Mouse (Mus musculus) hindbrain, embryonic 12.5 days (tissue): ENCODE data around the gene Tfip11. TPM values are rescaled to one million over a fixed set of nuclear protein-coding genes. Genes with fewer than 3 reads are reported as not detected.

ENCODE experiments used
- ATAC-seq: fragments of 200-750 bp; cut with Nextera tagmentation; 2 replicates; pipeline ENCODE4 v1.8.0; 2017; ENCODE audit warnings: moderate TSS enrichment; ENCODE audit not compliant: low FRiP score
- H3K27ac ChIP-seq: fragments of 300-500 bp; sonication (generic); 2 replicates; pipeline ENCODE4 v1.5.1; 2016; ENCODE audit warnings: mild to moderate bottlenecking
- H3K27me3 ChIP-seq: fragments of 300-500 bp; sonication (generic); 2 replicates; pipeline ENCODE4 v1.6.1; 2016; ENCODE audit warnings: mild to moderate bottlenecking
- H3K36me3 ChIP-seq: fragments of 300-500 bp; sonication (generic); 2 replicates; pipeline ENCODE4 v1.6.1; 2016; ENCODE audit warnings: mild to moderate bottlenecking
- H3K4me1 ChIP-seq: fragments of 300-500 bp; sonication (generic); 2 replicates; pipeline ENCODE4 v1.6.1; 2016
- H3K4me2 ChIP-seq: fragments of 300-500 bp; sonication (generic); replicated peaks from 2 replicates; pipeline ENCODE4 v1.6.1; 2016; ENCODE audit warnings: mild to moderate bottlenecking
- H3K4me3 ChIP-seq: fragments of 300-500 bp; sonication (generic); 2 replicates; pipeline ENCODE4 v1.5.1; 2016; ENCODE audit warnings: mild to moderate bottlenecking
- H3K9ac ChIP-seq: fragments of 300-500 bp; sonication (generic); 2 replicates; pipeline ENCODE4 v1.6.1; 2016; ENCODE audit warnings: mild to moderate bottlenecking, moderate library complexity
- H3K9me3 ChIP-seq: fragments of 300-500 bp; sonication (generic); replicated peaks from 2 replicates; pipeline ENCODE4 v1.6.1; 2016; ENCODE audit warnings: mild to moderate bottlenecking
- WGBS: fragments of 180-500 bp; shearing (Covaris S2); methylation state at CpG from one replicate; pipeline ENCODE4 v1.1.7; 2016; 5-methylcytosine and 5-hydroxymethylcytosine counted together
- polyA plus RNA-seq: library from polyadenylated mRNA; unstranded; fragments of >200 nt; fragmentation: Nextera tagmentation; extraction: Ambion mirVana; gene quantifications from 2 replicates; pipeline ENCODE4 v1.2.1, GENCODE M21; 2016

Gene Tfip11
- 38.1 TPM in 2 replicates for polyA plus RNA-seq

DNA sequence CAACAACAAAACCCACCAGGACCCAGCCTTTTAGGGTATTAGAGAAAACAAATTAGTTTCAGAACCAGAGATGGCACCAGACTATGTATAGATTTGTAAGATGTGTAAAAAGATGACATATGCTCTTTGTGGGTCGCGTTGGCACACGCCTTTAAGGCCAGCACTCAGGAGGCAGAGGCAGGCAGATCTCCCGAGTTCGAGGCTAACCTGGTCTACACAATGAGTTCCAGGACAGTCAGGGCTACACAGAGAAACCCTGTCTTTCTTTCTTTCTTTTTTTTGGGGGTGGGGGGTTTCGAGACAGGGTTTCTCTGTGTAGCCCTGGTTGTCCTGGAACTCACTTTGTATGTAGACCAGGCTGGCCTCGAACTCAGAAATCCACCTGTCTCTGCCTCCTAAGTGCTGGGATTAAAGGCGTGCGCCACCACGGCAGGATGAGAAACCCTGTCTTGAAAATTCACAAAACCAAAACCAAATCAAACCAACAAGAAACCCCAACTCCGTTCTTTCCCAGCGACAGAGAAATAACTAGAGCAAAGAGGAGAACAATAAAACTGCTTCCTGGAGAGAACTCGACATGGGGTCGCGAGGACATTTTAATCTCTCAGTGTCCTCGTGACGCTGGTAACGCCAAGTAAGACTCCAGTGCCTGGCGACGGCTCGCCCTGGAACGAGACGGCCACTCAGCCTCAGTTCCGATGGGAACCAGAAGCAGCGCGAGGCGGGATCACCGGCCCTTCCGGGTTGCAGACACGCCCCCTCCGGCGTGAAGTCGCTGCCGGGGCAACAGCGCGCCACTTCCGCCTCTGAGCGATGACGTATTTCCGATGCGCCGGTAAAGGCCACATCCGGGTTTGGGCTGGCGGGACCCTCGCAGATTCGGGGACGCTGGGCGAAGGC lies at the start of gene Tfip11:
Tfip11 (plus strand) TSS at position 813 of the 900 bp plus-strand sequence.
- peak; percentile 88 for ATAC-seq
- Histone ChIP-seq H3K4me3 (peak within 1 kb of the TSS; percentile 94), H3K27ac (peak within 1 kb of the TSS; percentile 78), H3K36me3 (peaks cover 27% of the 10 kb centered on the region), H3K27me3 (no peaks in the 10 kb centered on the region), H3K9ac (peak within 1 kb of the TSS; percentile 83), H3K9me3 (no peaks in the 10 kb centered on the region), H3K4me1 (peaks cover 18% of the 10 kb centered on the region), H3K4me2 (peak within 1 kb of the TSS; percentile 82)
- WGBS, result 8% methylated on average over 48 of the region's 48 CpGs

DNA sequence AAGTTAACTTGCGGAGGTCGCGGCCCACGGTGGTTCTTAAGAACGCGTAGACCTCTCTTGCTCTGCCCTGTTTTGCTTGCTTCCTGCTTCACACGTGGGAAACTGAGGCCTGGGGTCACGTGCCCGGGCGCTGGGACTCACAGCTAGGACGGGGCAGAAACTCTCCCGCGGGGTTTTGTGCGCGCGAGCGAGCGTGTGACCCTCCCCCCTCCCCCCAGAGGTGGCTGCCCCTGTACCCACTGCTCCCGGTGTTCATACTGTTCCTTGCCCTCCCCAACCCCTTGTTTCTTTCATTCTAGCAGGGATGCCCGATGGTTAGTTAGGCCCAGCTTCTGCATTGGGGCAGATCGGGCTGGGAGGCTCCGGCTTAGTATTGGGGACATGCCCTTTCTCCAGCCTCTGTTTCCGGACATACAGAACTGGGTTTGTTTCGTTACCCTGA lies 49.2 kb upstream of the Tfip11 start:
- peak; percentile 26; the same call in 1 of the 2 replicates for ATAC-seq
- Histone ChIP-seq H3K4me3 (peak overlapping the region; percentile 75), H3K4me1 (peaks cover 42% of the 10 kb centered on the region), H3K36me3 (no peaks in the 10 kb centered on the region), H3K9me3 (no peaks in the 10 kb centered on the region), H3K27ac (peak overlapping the region; percentile 58), H3K4me2 (peak overlapping the region; percentile 82), H3K9ac (peak overlapping the region; percentile 82), H3K27me3 (no peaks in the 10 kb centered on the region)
- under 1% methylated on average over 24 of the region's 24 CpGs for WGBS

DNA sequence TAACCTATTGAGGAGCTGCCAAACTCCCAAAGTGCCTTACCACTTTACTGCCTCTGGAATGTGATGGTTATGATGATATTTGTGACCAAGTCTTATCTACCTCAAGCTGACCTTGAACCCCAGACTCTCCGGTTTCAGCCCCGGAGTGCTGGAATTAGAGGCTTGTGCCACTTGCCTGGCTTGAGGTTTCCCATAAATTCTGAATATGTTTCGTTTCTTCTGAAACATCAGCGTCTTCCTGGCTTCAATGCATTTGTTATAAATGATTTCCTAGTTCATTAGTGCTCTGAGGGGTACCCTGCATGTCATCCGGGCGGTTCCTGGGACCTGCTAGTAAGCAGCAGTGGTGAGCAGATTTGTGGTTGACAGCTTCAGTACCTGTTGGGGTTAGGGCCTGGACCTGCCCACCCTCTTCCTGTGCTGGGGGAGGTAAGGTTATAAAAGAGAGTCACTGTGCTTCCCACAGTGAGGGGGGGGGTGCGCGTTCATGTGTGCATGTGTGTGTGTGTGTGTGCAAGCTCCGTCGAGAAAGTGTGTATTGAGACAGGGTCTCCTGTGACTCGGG lies 48.2 kb upstream of the Tfip11 start:
- ATAC-seq, result no peak
- peak overlapping the region; percentile 82 for H3K4me2 ChIP-seq
- H3K4me3 ChIP-seq, result 0 out of 2 replicates have a peak overlapping the region, but pooled peaks have one; percentile 75

DNA sequence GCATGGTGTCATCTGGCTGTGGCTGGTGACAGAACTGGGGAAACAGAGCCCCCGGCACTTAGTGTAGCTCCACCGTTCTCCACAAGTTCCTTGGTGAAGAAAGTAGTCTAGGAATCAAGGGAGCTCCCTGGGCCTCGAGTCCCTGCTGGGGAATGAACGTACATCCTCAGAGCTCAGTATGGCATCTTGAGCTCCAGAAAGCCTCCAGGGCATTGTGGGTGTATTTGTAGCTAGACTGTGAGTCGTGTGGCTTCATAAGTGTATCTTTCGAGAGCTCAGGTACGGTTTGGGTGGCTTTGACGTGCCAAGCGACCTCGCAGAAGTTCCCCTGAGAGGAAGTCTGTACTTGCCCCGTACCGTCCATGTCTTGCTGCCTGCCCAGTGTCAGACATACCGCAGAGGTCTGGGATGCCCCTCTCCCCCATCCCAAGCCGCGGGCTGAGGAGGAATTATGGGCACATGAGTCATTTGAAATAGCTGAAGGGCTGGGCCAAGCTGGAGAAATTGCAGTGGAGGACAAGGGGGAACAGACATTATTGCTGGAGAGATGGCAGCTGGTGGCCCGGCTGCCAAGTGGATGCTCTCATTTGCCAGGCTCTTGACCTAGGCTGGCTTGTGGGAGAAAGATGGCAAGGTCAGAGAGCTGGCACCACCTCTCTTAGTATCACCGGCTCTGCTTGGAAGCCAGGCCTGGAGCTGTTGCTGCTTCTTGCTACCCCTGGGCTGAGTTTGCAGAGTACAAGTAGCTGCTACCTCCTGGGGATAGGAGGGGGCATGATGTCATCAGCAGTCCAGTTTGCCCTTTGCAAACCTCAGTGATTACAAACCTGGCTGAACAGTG lies 46.8 kb upstream of the Tfip11 start:
- Histone ChIP-seq H3K27ac (no peak overlapping the region), H3K9ac (no peak overlapping the region)
- 86% methylated on average over 17 of the region's 17 CpGs for WGBS

More for the DNA sequence above, 48.2 kb upstream of the Tfip11 start:
- 93% methylated on average over 11 of the region's 11 CpGs for WGBS
- Histone ChIP-seq H3K27me3 (no peaks in the 10 kb centered on the region), H3K9me3 (no peaks in the 10 kb centered on the region), H3K36me3 (no peaks in the 10 kb centered on the region), H3K27ac (no peak overlapping the region), H3K9ac (no peak overlapping the region), H3K4me1 (peaks cover 47% of the 10 kb centered on the region)

DNA sequence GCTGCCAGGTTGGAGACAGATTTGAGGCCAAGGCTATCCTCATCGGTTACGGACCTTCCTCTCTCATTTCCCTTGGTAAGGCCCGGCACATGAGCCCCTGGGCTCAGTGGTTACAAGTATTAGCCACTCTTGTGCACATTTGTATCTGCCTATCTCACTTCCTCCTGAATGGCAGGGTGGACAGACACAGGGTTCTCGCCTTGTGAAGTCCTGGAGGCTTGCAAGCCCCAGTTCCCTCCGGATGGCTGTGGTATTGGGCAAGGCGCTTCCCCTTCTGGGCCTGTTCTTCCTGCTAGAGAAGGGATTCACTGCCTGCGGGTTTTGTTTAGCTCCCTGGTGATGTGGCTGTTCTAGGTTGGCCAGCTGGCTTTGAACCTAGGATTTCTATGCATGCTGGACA lies 46.0 kb upstream of the Tfip11 start:
- H3K27me3 ChIP-seq, result no peaks in the 10 kb centered on the region
- no peak overlapping the region for H3K27ac ChIP-seq
- WGBS, result 81% methylated on average over 7 of the region's 7 CpGs
- H3K36me3 ChIP-seq, result no peaks in the 10 kb centered on the region
- no peak overlapping the region for H3K4me2 ChIP-seq
- H3K4me1 ChIP-seq, result peaks cover 47% of the 10 kb centered on the region
- H3K4me3 ChIP-seq, result no peak overlapping the region
- no peaks in the 10 kb centered on the region for H3K9me3 ChIP-seq
- H3K9ac ChIP-seq, result no peak overlapping the region
- no peak for ATAC-seq

More for the DNA sequence above, 46.8 kb upstream of the Tfip11 start:
- no peak for ATAC-seq
- Histone ChIP-seq H3K4me3 (no peak overlapping the region), H3K4me2 (no peak overlapping the region), H3K36me3 (no peaks in the 10 kb centered on the region), H3K4me1 (peaks cover 47% of the 10 kb centered on the region), H3K9me3 (no peaks in the 10 kb centered on the region), H3K27me3 (no peaks in the 10 kb centered on the region)

DNA sequence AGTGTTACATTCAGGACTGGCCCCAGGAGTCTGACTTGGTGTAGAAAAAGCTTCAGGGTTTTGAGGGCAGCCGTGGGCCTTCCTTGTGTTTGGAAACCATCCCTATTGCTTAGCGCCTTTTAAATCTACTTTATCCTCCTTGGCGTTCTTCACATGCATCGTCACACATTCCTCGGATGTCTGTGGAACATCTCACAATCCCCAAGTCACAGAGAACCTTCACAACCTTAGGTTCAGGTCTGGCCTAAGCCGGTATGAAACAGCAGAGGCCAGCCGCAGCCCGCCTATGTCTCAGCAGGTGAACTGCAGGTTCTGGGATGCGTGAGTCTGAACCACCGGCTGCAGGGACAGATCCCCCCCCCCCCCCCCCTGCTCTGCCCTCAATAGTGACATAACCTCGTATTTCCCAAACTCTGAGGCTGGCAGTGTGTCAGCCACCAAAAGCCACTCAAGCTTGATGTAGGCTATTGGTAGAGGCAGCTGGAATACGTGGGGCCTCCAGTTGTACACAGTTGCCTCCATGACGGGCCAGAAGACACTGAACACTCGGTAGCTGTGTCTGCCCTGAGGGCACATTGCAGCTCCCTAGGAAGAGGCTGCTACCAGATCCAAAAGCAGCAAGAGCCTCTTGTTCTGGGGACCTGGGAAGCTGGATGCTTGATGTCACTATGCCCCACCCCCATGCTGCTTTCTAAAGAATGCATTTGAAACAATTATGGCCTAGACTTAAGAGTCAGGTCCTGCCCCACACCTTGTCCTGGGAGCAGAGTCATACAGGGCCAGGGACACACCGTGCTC lies 45.1 kb upstream of the Tfip11 start:
- Histone ChIP-seq H3K27ac (no peak overlapping the region), H3K9me3 (no peaks in the 10 kb centered on the region), H3K4me3 (no peak overlapping the region), H3K9ac (no peak overlapping the region), H3K27me3 (no peaks in the 10 kb centered on the region), H3K36me3 (no peaks in the 10 kb centered on the region), H3K4me2 (no peak overlapping the region), H3K4me1 (peaks cover 43% of the 10 kb centered on the region)
- no peak for ATAC-seq
- 63% methylated on average over 15 of the region's 15 CpGs for WGBS

DNA sequence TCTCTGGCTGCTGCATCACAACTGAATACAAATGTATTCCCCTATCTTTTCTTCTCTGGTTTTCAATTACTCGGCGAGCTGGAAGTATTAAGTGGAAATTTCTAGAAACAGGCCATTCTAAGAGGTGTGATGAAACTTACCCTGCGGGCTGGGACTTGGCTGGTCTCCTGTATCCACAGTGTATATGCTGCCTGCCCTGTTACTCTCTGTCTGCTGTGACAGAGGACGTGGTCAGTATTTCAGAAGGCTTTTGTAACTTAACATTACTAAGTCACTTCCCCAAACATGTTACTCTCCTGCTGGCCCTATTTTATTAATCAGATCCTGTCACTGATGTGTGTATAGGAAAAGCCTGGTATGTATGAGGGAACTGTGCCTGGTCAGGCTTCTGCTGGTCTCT lies 44.5 kb upstream of the Tfip11 start:
- Histone ChIP-seq H3K4me1 (peaks cover 43% of the 10 kb centered on the region), H3K36me3 (no peaks in the 10 kb centered on the region), H3K27me3 (no peaks in the 10 kb centered on the region), H3K27ac (no peak overlapping the region), H3K9me3 (no peaks in the 10 kb centered on the region), H3K4me3 (no peak overlapping the region), H3K9ac (no peak overlapping the region), H3K4me2 (no peak overlapping the region)
- WGBS, result 82% methylated on average over 4 of the region's 4 CpGs
- ATAC-seq, result no peak

DNA sequence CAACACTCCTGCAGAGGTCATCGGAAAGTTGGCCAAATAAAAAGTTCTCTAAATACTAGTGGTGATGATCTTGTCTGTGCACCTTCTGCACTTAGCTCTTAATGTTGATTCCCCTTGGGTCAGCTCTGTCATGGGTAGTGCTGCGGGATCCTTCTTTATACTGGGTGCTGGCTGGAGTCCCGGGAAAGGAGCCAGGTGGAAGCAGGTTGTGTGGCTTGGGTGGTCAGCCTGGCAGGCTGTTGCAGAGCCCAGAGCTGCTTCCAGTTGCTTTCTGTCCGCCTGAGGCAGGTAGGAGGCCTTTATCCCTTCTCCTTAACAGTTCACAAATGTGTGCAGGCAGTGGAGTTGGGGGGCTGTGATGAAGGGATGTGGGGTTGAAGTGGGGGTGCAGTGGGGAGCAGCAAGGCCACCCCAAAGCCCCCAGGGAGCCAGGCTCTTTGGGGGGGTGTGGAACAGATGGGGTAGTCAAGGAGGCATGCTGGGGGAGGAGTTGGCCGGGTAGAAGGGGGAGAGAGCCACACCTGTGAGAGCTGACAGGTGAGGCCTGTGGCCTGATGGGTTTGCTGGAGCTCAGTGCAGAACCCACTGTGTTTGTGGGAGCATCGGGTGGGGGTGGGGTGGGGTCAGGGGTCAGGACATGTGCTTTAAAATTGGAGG lies 43.9 kb upstream of the Tfip11 start:
- no peak overlapping the region for H3K27ac ChIP-seq
- no peak overlapping the region for H3K4me3 ChIP-seq
- no peak overlapping the region for H3K4me2 ChIP-seq
- ATAC-seq, result no peak
- no peak overlapping the region for H3K9ac ChIP-seq
- WGBS, result 74% methylated on average over 6 of the region's 6 CpGs
- no peaks in the 10 kb centered on the region for H3K27me3 ChIP-seq
- no peaks in the 10 kb centered on the region for H3K36me3 ChIP-seq
- H3K4me1 ChIP-seq, result peaks cover 39% of the 10 kb centered on the region
- no peaks in the 10 kb centered on the region for H3K9me3 ChIP-seq

DNA sequence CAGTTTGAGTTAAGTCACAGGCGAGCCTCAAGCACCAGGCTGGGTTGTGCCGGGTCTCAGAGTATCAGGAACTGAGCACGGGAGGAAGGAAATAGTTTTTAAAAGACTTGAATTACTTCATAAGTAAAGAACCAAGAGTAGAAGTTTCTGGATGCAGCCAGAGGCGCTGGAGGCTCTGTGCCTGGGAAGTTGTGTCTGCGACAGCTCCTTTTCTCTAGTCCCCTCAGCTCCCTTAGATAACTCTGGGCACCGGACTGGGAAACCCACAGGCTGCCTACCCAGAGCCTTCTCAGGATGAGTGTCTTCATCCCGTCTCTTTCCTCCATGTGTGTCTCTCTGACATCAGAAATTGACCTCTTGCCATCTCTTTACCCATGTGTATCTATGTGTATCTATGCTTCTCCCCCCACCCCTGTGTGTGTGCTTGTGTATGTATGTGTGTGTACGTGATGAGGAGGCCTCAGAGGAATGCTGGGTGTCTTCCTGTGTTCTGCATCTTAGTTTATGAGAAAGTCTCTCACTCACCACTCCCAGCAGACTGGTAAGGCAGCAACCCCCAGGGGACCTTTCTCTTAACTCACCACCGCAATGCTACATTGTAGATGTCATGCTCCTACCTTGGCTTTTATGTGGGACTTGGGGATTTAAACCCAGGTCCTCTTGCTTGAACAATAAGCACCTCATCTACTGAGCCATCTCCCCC lies 43.2 kb upstream of the Tfip11 start:
- WGBS, result 72% methylated on average over 9 of the region's 9 CpGs
- H3K36me3 ChIP-seq, result no peaks in the 10 kb centered on the region
- no peaks in the 10 kb centered on the region for H3K27me3 ChIP-seq
- H3K9me3 ChIP-seq, result no peaks in the 10 kb centered on the region
- H3K27ac ChIP-seq, result no peak overlapping the region
- H3K4me3 ChIP-seq, result no peak overlapping the region
- no peak overlapping the region for H3K4me2 ChIP-seq
- peaks cover 35% of the 10 kb centered on the region for H3K4me1 ChIP-seq
- no peak for ATAC-seq
- H3K9ac ChIP-seq, result no peak overlapping the region

DNA sequence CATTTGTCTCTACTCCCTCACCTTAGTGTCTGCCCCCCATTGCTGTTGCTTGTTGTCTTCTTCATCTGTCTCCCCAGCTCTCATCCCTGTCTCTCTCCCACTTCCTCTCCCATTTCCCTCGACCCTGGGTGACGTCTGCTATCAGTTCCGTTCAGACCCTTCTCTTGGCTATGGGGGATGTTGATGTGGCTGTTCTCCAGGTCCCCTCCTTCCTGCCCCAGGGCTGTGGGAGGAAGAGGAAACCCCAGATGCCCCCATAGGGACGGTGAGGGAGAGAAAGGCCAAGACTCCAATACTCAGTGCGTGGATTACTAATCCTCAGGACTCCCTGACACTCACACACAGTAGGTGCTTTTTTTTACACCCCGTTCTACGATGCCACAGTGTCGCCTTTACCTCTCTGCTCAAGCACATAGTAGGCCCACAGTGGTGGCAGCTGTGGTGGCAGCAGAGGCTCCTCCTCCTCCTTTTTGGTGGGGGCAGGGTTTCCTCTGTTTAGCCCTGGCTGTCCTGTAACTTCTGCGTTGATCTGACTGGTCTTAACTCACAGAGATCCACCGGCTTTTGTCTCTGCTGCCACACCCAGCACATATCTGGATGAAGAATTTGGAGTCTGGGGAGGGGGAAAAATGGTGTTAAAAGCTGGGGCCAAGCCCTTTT lies 42.5 kb upstream of the Tfip11 start:
- Histone ChIP-seq H3K9me3 (no peaks in the 10 kb centered on the region), H3K27ac (0 out of 2 replicates have a peak overlapping the region, but pooled peaks have one; percentile 48), H3K4me3 (no peak overlapping the region), H3K4me1 (peaks cover 30% of the 10 kb centered on the region), H3K36me3 (no peaks in the 10 kb centered on the region), H3K27me3 (no peaks in the 10 kb centered on the region), H3K4me2 (no peak overlapping the region), H3K9ac (no peak overlapping the region)
- 78% methylated on average over 10 of the region's 10 CpGs for WGBS
- no peak for ATAC-seq
